Comparison of ENCODE assay signal across 8 mouse cellular contexts in the genomic region with DNA sequence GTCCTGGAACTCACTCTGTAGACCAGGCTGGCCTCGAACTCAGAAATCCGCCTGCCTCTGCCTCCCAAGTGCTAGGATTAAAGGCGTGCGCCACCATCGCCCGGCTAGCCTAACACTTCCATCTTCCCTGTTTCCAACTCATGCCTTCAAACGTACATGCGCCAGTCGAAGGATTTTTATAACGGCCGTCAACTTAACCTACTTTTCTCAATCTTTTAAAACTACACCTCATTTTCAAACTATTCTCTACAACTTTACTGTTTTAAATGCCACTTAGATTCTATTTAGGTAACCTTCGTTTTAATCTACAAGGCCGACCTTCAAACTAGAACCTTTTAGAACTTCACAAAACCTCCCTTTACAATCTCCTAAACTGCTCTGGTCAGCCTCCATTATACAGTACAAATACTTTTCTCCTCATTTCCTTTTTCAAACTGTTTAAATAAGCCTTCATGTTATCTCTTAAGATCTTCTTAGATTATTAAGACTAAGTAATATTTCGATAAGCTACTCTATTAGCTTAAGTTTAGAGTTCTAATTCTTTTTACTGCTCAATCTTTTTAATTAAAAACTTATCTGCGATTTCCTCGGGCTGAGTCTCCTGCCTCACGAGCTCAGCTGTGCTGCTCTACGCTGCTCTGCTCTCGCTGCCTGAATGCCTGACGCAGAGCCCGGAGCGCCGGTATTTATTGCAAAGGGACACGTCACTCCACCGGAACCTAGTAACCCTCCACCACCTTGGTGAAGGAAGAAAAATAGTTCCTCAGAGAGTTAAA. TPM values are rescaled to one million over a fixed set of nuclear protein-coding genes. Genes with fewer than 3 reads are reported as not detected.
DNase-seq lines count a peak whose midpoint lies in the region; ATAC-seq and TF ChIP-seq lines count a peak whose summit lies in the region.

No protein-coding gene starts in this region.

- H3K27ac ChIP-seq in embryonic facial prominence, embryonic 13.5 days: peak overlapping the region; percentile 100
- peak overlapping the region; percentile 100 for H3K27ac ChIP-seq in heart, adult 2 months
- H3K27ac ChIP-seq in limb, embryonic 12.5 days: peak overlapping the region; percentile 99
- peak overlapping the region; percentile 100 for H3K27ac ChIP-seq in midbrain, embryonic 14.5 days (replicated peaks; ENCODE audit: low read depth, low read length)

- intact Hi-C loops in heart, adult 2 months (cut with DNase I): loop anchor here (1.0 to 2.0 kb wide), 2 partner anchors 17 to 42 kb away; no protein-coding TSS in a partner anchor

- H3K79me2 ChIP-seq in heart, adult 2 months (replicated peaks; ENCODE audit: control insufficient read depth, insufficient read depth, low read length): peaks cover 7% of the 10 kb centered on the region

- H3K9me3 ChIP-seq in embryonic facial prominence, embryonic 13.5 days: no peaks in the 10 kb centered on the region
- no peaks in the 10 kb centered on the region for H3K9me3 ChIP-seq in limb, embryonic 12.5 days
- H3K9me3 ChIP-seq in midbrain, embryonic 14.5 days (ENCODE audit: control insufficient read depth, low read length): no peaks in the 10 kb centered on the region

- peaks cover 38% of the 10 kb centered on the region for H3K4me1 ChIP-seq in embryonic facial prominence, embryonic 13.5 days
- peaks cover 17% of the 10 kb centered on the region for H3K4me1 ChIP-seq in heart, adult 2 months (ENCODE audit: control insufficient read depth, insufficient read depth, low read length)
- peaks cover 36% of the 10 kb centered on the region for H3K4me1 ChIP-seq in limb, embryonic 12.5 days (replicated peaks)
- H3K4me1 ChIP-seq in midbrain, embryonic 14.5 days (ENCODE audit: control insufficient read depth, insufficient read depth, low read length): peaks cover 36% of the 10 kb centered on the region

- TF ChIP-seq EP300 in heart, adult 2 months (IDR thresholded peaks at IDR 0.05; ENCODE audit: insufficient read depth, low read depth, low read length): peak; percentile 100

- TF ChIP-seq POLR2A in heart, adult 2 months (IDR thresholded peaks at IDR 0.05; ENCODE audit: insufficient read depth, low read depth, low read length): peak; percentile 100

- H3K36me3 ChIP-seq in embryonic facial prominence, embryonic 13.5 days: peaks cover 14% of the 10 kb centered on the region
- peaks cover 20% of the 10 kb centered on the region for H3K36me3 ChIP-seq in heart, adult 2 months (ENCODE audit: control insufficient read depth, insufficient read depth, low read length)
- H3K36me3 ChIP-seq in limb, embryonic 12.5 days: peaks cover 19% of the 10 kb centered on the region
- H3K36me3 ChIP-seq in midbrain, embryonic 14.5 days (ENCODE audit: control insufficient read depth, insufficient read depth, low read length): peaks cover 18% of the 10 kb centered on the region

- no peaks in the 10 kb centered on the region for H3K27me3 ChIP-seq in embryonic facial prominence, embryonic 13.5 days
- H3K27me3 ChIP-seq in heart, adult 2 months (ENCODE audit: control insufficient read depth, insufficient read depth, low read length): no peaks in the 10 kb centered on the region
- no peaks in the 10 kb centered on the region for H3K27me3 ChIP-seq in limb, embryonic 12.5 days
- H3K27me3 ChIP-seq in midbrain, embryonic 14.5 days (ENCODE audit: control insufficient read depth, insufficient read depth, low read length): no peaks in the 10 kb centered on the region

- TF ChIP-seq CTCF in heart, adult 2 months (IDR thresholded peaks at IDR 0.05): no peak

- under 1% methylated on average over 25 of the region's 25 CpGs for WGBS in embryonic facial prominence, embryonic 13.5 days
- WGBS in heart, adult 2 months: under 1% methylated on average over 25 of the region's 25 CpGs
- under 1% methylated on average over 25 of the region's 25 CpGs for WGBS in limb, embryonic 12.5 days
- WGBS in midbrain, embryonic 14.5 days: under 1% methylated on average over 25 of the region's 25 CpGs

- H3K9ac ChIP-seq in embryonic facial prominence, embryonic 13.5 days: peak overlapping the region; percentile 99
- H3K9ac ChIP-seq in heart, adult 2 months (ENCODE audit: low read depth, low read length): peak overlapping the region; percentile 72
- peak overlapping the region; percentile 98 for H3K9ac ChIP-seq in limb, embryonic 12.5 days (replicated peaks)
- peak overlapping the region; percentile 98 for H3K9ac ChIP-seq in midbrain, embryonic 14.5 days (replicated peaks; ENCODE audit: low read length)

- peak; percentile 57; the same call in 1 of the 2 replicates for ATAC-seq in embryonic facial prominence, embryonic 13.5 days (ENCODE audit: insufficient number of reproducible peaks, insufficient read depth, low FRiP score, low TSS enrichment, low read depth)
- no peak for ATAC-seq in limb, embryonic 12.5 days (ENCODE audit: insufficient number of reproducible peaks, insufficient read depth, low FRiP score, low TSS enrichment, low read depth)
- ATAC-seq in midbrain, embryonic 14.5 days (ENCODE audit: low FRiP score, low TSS enrichment): 0 out of 2 replicates have a peak, but pooled peaks have one; percentile 51

- peak overlapping the region; percentile 95 for H3K4me2 ChIP-seq in embryonic facial prominence, embryonic 13.5 days
- peak overlapping the region; percentile 94 for H3K4me2 ChIP-seq in limb, embryonic 12.5 days
- H3K4me2 ChIP-seq in midbrain, embryonic 14.5 days (ENCODE audit: low read length): peak overlapping the region; percentile 93

- peak; percentile 95 for DNase-seq in 3T3-L1 (ENCODE audit: low read depth, low spot score)
- peak; percentile 95 to 96 for DNase-seq in adrenal gland, postnatal 4 days (ENCODE audit: low spot score in 2 of 2)
- DNase-seq in heart, adult 2 months: peak; percentile 94 to 98
- DNase-seq in kidney, adult 8-10 months: peak; percentile 93 to 97
- DNase-seq in midbrain, embryonic 14.5 days: peak; percentile 98
- peak; percentile 96 for DNase-seq in spleen, adult 12 weeks (ENCODE audit: low spot score)

- peak overlapping the region; percentile 91 for H3K4me3 ChIP-seq in embryonic facial prominence, embryonic 13.5 days
- peak overlapping the region; percentile 89 for H3K4me3 ChIP-seq in heart, adult 2 months
- H3K4me3 ChIP-seq in limb, embryonic 12.5 days (replicated peaks): peak overlapping the region; percentile 75
- peak overlapping the region; percentile 74 for H3K4me3 ChIP-seq in midbrain, embryonic 14.5 days (replicated peaks; ENCODE audit: low read depth, low read length)

RNA-seq across cellular contexts. Expression of a gene that starts 31.0 kb away (rescaled TPM):
- 100 to 1,000 TPM; 105 to 110 TPM for total RNA-seq in adrenal gland, postnatal 4 days (2021)
- 73.0 and 75.3 TPM in 2 replicates for polyA plus RNA-seq in embryonic facial prominence, embryonic 13.5 days (2015; fragmentation: Nextera tagmentation; extraction: Ambion mirVana)
- total RNA-seq in heart, adult 2 months (2021): 10 to 100 TPM; 57.2 to 70.0 TPM
- polyA plus RNA-seq in heart, adult 2 months (2012; rRNA removed): 95.6 and 113 TPM in 2 replicates
- 74.9 and 78.0 TPM in 2 replicates for polyA plus RNA-seq in limb, embryonic 12.5 days (2016; fragmentation: Nextera tagmentation; extraction: Ambion mirVana)
- polyA plus RNA-seq in midbrain, embryonic 14.5 days (2014; fragmentation: Nextera tagmentation; extraction: Ambion mirVana): 73.5 and 78.2 TPM in 2 replicates
